Mouse (Mus musculus) layer of hippocampus, postnatal 25 days (tissue): Measurements from ENCODE around the gene Nat10. TPM values are rescaled to one million over a fixed set of nuclear protein-coding genes. Genes with fewer than 3 reads are reported as not detected.

Experiments
- DNase-seq, 2 experiments: peaks; one replicate each; pipeline ENCODE4 v3.0.0; 2022; ENCODE audit warnings: mixed read lengths in 2 of 2, low spot score in 1 of 2; ENCODE audit errors: extremely low spot score in 1 of 2
- total RNA-seq, 2 experiments: library from RNA; stranded (reverse); gene quantifications; 2 replicates each; pipeline ENCODE4 v1.2.3; 2021

Nat10 gene
- total RNA-seq, 2 experiments from 2014 or later = 29.0 to 34.7 TPM

GRCm38 (mm10) chr2:103694777-103695563 is 66.1 kb downstream of the Nat10 start:
- DNase-seq = no peak

- DNase-seq = no peak
These were observed 68.3 kb downstream of the Nat10 start for GRCm38 (mm10) chr2:103692810-103693209.

- DNase-seq = no peak
These were observed 69.8 kb downstream of the Nat10 start for GRCm38 (mm10) chr2:103691278-103691677.

DNA sequence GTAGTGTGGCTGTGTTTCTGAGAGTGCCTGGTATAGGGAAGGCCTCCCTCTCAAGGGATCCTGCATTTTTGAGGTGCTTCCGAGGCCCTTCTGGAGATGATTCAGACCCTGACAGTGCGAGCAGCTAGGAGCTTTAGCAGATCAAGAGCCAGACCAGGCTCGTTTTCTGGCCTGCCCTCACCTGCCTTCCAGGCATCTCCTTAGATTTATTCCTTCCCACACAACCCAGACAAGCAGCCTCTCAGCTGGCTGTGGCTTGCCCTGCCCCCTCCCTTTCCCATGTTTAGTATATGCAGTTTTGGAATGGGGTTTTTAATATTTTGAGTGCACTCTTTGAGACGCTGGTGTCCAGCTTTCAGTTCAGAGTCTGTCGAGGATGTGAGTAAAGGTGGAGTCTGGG is 70.2 kb downstream of the Nat10 start:
- DNase-seq = no peak

DNA sequence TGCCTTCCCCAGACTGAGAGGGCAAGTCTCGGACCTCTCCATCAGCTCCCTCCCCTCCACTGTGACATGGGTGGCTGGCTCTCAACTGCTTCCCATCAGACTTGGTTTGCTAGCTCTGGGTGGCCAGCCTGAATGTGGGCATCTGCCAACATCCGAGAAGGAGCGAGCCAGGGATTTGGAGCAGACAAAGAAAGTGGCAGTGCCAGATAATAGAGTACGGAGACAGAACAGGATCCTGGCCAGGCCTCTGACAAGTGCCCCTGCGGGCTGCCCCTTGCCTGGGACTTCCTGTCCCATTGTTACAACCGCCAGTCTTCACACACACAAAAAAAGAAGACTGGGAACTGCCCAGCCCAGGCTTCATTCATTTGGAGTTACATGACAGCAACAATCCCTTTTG is 70.6 kb downstream of the Nat10 start:
- no peak for DNase-seq

DNA sequence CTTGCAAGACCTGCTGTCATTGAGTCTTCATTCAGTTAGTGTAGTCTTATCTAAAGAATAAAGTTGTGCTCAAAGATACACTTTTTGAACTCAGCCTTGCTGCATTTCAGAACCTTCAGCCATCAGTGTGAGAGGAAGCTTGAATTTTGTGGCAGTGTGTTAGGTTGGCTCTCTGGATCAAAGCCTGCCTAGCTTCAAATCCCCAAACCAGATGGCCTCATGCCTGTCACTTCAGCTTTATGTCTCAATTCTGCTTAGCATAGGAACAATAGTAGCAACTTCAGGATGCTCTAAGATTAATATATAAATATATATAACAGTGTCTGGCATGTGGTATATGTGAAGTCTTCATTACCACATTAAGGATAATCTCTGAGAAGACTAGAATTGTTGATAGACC is 73.2 kb downstream of the Nat10 start:
- no peak for DNase-seq

- no peak for DNase-seq
These were observed 73.9 kb downstream of the Nat10 start for GRCm38 (mm10) chr2:103687143-103687542.

DNA sequence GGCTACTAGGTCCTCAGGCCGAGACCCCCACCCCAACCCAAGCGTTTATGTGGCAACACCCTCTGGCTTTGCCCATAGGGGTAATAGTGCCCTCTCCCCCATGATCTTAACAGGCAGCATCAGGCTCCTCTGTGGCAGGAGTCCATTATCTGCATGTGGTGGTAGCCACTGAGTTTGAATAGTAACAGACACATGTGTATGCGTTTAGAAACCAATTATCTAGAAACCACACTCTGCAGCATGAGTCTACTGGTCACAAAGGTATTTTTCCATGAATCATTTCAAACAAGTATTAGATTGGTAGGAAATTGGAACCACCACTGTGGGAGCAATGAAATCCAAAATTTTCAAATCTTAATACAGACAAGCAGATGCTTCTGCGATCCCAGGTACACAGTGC is 75.5 kb downstream of the Nat10 start:
- DNase-seq = no peak

DNA sequence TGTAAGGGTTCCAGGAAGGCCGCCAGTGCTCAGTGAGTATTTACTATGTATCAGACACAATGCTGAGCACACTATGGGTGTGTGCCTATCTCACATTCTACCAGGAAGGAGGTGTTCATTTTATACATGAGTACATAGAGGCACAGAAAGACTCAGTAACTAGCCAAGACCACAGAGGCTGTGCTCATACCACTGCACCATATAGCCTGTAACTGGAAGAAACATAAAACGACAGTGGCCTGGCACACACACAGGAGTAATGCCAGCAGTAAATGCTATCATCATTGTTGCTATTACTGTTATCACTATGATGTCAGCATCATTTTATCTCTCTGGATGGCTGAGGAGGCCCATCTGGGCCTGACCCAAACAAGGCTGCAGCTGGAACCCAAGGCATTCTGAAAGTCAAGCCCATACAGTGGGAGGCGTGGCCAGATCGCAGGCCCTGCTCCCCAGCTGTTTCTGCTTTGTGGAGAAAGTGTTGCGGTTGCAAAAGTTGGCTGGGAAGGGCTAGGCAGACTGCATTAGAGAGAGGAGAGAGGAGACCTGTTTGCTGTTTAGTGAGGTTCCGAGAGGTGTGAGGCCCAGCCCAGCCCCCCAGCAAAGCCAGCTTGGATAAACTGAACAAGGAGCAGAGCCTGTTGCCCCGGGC is 76.0 kb downstream of the Nat10 start:
- DNase-seq = no peak

- no peak for DNase-seq
These were observed 76.6 kb downstream of the Nat10 start for GRCm38 (mm10) chr2:103684431-103684830.

DNA sequence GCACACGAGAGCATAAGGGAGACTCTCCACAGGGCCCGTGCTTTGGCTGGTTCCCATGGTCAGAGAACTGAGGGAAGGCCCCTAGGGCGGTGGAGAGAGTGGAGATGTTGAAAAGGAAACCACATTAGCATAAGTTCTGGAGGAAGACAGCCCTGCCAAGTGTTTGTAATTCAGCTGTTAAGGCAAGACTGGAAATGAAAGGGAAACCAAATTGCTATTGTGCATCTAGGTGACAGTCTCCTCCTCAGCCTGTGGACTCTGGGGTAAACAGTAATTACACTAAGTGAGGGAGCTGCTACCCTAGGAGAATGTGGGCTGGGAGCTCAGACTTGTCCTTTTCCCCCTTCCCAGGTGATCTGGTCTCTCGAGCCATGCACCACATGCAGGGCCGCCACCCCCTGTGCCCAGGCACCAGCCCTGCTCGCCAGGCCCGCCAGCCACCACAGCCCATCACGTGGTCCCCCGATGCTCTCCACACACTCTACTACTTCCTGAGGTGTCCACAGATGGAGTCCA is 78.1 kb downstream of the Nat10 start:
- no peak for DNase-seq

DNA sequence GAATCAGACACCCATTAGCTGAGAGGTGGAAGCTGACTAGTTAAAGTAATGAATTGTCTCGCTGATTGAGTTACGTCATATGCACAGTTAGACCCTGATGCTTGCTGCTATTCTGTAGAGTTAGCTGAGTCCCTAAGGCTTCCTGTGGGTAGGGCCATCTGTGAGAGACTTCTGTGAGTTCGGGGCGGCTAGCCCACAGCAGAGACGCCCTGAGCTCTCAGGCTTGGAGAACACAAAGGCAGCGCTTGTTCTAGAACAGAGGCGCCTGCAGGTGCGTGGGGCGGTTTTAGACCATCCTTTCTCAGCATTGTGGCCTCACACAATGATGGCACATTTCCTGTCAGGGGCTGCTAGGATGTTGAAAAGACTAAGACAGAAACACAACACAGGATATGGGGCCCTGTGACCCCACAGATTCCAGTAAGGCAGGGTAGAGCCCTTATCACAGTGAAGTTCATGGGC is 78.8 kb downstream of the Nat10 start:
- DNase-seq = no peak

- no peak for DNase-seq
These were observed 79.9 kb downstream of the Nat10 start for GRCm38 (mm10) chr2:103681149-103681548.

GRCm38 (mm10) chr2:103680364-103681110 is 80.5 kb downstream of the Nat10 start:
- no peak for DNase-seq

DNA sequence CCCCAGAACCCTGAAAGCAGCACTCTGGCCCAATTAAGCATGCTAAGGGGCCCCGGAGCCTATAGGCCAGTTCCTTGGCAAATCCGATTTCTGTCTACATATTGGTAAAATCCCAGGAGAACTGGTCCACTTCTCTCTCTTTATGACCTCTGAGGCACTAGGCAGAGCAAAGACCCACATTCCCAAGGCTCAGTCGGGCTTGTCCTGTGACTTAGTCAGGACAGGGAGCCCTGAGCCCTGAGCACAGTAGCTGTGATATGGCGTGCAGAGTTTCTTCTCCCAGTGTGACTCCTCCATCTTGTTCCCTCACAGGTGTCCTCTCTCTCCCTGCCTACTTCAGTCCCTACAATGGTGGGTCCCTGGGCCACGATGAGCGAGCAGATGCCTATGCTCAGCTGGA is 82.6 kb downstream of the Nat10 start:
- DNase-seq = no peak

GRCm38 (mm10) chr2:103677614-103678369 is 83.3 kb downstream of the Nat10 start:
- no peak for DNase-seq

GRCm38 (mm10) chr2:103676808-103677207 is 84.3 kb downstream of the Nat10 start:
- DNase-seq = no peak

DNA sequence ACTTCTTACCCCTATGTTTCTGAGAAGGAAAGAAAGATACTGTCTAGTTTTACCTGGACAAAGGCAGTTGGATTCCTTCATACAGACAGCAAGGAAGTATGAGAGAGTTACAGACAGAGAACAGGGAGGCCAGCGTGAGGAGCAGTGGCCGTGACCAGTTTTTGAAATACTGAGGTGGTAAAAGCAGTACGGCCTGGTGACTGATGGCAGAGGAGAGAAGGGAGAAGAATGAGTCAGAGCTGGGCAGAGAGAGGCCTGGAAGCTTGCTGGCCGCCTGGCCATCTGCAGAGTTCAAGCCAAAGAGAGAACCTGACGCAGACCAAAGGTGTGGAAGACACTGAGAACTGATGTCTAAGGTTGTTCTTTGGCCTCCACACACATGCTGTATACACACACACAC is 85.7 kb downstream of the Nat10 start:
- DNase-seq = no peak

DNA sequence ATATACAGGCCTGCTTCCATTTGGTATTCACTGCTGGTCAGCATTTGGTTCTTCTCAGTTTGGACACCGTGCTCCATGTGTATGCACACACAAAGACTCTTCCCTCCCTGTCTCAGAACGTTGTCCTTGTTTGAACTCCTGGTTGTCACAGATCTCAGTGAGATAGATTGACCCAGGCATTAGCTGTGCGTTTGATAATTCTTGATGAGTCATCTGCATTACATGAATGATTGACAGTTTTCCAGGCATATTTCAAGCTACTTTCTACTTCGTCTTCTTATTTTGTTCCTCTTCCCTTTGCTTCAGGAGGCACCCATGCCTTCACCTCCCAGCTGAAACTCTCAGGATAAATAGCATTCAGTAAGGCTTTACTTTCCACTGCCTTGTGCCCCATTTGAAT is 87.5 kb downstream of the Nat10 start:
- DNase-seq = no peak

DNA sequence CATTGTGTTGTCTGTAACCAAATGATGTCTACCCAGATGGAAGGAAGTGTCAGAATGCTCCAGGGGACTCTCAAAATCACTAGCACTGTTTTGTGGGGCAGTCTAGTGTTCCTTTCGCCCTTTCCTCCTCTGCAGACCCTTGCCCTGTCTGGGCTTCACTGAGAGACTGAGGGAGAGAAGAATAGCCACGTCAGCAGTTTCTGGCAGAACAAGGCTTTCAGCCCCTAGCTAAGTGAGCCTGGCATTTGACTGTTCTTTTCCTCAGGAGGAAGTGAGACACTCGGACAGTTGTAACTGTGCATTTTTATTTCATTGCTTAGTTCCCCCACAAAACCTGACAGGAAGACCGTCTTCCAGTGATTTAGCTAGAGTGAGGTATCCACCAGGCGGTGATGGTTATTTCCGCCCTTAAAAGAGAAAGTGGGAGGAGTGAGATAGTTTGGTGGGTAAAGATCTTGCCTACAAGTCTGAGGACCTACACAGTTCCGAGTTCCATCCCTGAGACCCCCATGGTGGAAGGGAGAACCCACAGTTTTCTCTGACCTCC is 88.4 kb downstream of the Nat10 start:
- no peak for DNase-seq
